Mouse (Mus musculus): ENCODE data around the gene Fgfr2. TPM values are rescaled to one million over a fixed set of nuclear protein-coding genes. Genes with fewer than 3 reads are reported as not detected.

Gene Fgfr2
- polyA plus RNA-seq, 1 experiment from 2014 or later: 121 TPM

DNA sequence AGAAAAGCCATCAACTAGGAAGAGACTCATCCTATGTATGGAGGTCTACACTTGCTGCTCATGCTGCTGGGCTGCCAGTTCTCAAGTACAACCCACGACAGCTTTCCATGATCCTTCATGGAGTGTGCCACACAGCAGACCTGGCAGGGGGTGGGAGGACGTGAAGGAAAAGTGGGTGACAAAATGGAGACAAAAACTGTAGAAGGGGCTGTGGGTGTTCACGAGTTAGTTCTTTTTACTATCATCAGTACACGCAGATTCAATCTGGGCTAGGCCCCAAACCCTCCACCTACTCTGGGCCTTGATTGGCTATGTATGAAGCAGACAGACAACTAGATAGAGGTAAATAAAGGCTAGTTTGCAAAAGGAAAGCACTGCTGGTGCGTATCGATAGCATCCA lies 359.8 kb downstream of the Fgfr2 start:
- Histone ChIP-seq H3K4me3 (no peak overlapping the region), H3K4me2 (replicated peaks) (no peak overlapping the region), H3K9ac (no peak overlapping the region), H3K27ac (no peak overlapping the region), H3K4me1 (peaks cover 18% of the 10 kb centered on the region), H3K9me3 (no peaks in the 10 kb centered on the region), H3K27me3 (no peaks in the 10 kb centered on the region), H3K36me3 (peaks cover 23% of the 10 kb centered on the region)
- WGBS: 93% methylated on average over 6 of the region's 6 CpGs
- no peak for ATAC-seq (ENCODE audit: insufficient number of reproducible peaks, insufficient read depth, low FRiP score, low TSS enrichment)

DNA sequence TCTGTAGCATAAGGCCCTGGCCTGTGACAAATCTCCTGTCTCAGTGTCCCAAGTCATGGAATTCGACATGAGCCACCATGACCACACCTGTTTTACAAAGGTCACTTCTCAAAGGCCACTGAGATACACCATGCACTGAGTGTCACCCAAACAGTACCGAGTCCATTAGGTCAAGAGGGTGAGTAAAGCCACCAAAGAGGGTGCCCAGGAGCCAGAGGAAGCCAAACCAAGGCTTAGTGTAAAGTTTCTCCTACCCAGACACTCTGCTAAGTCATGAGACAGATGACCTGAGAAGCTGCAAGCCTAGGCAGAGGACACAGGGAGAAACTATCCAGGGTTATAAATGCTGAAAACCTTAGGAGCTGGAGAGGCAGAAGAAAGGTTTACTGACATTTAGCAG lies 361.7 kb downstream of the Fgfr2 start:
- Histone ChIP-seq H3K4me3 (no peak overlapping the region), H3K27me3 (no peaks in the 10 kb centered on the region), H3K27ac (no peak overlapping the region), H3K36me3 (peaks cover 31% of the 10 kb centered on the region), H3K9me3 (no peaks in the 10 kb centered on the region), H3K9ac (no peak overlapping the region), H3K4me2 (replicated peaks) (no peak overlapping the region), H3K4me1 (peaks cover 3% of the 10 kb centered on the region)
- ATAC-seq (ENCODE audit: insufficient number of reproducible peaks, insufficient read depth, low FRiP score, low TSS enrichment): no peak
- WGBS: 92% methylated on average over 2 of the region's 2 CpGs

DNA sequence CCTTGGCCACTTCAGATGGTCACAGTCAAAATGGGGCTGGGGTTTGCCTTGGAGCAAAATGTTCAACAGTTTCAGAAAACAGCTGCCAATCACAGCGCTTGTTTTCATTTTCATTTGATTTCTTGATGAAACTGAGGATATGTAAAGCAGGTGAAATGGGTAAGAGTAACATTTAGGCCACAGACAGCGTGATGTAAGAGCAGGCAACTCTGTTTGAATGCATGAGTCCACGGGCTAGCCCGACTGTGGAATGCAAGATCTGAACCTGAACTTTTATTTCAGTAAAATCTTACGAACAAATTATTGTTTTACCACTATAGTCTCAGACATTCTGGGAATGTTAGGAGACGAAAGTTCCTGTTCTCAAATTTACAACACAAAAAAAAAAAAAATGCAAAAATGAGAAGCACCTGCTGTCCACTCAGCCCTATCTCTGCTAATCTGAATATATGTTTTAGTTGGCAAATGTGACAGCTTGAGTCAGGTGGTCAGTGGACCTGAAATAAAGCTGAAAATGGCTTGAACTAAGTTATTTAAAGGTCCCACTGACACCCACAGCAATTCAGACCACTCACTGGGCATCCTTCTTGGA lies 362.5 kb downstream of the Fgfr2 start:
- no peak for ATAC-seq (ENCODE audit: insufficient number of reproducible peaks, insufficient read depth, low FRiP score, low TSS enrichment)
- 91% methylated on average over 6 of the region's 6 CpGs for WGBS
- H3K27ac ChIP-seq: no peak overlapping the region
- no peaks in the 10 kb centered on the region for H3K9me3 ChIP-seq
- H3K4me3 ChIP-seq: no peak overlapping the region
- H3K36me3 ChIP-seq: peaks cover 31% of the 10 kb centered on the region
- H3K4me1 ChIP-seq: no peaks in the 10 kb centered on the region
- no peak overlapping the region for H3K4me2 ChIP-seq (replicated peaks)
- H3K9ac ChIP-seq: no peak overlapping the region
- no peaks in the 10 kb centered on the region for H3K27me3 ChIP-seq

DNA sequence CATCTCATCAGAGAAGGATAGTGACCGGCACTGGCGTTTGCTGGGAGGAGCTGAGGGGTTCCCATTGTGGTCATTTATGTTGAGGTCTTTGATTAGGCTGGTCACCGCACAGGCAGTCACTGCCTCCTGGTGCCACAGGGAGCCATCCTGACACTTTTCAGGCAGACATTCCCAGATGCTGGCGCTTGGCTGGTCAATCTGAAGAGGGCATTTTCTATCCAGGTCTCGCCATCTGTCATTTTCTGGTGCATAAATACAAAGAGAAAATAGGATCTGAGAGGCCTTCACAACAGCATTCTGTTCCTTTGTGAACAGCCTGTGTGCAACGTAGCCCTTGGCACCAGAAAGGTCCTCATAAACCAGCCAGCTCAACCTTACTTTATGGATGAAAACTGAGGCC lies 363.2 kb downstream of the Fgfr2 start:
- Histone ChIP-seq H3K9me3 (no peaks in the 10 kb centered on the region), H3K27ac (no peak overlapping the region), H3K4me3 (no peak overlapping the region), H3K4me2 (replicated peaks) (no peak overlapping the region), H3K9ac (no peak overlapping the region), H3K36me3 (peaks cover 31% of the 10 kb centered on the region), H3K4me1 (peaks cover 5% of the 10 kb centered on the region), H3K27me3 (no peaks in the 10 kb centered on the region)
- 90% methylated on average over 6 of the region's 6 CpGs for WGBS
- ATAC-seq (ENCODE audit: insufficient number of reproducible peaks, insufficient read depth, low FRiP score, low TSS enrichment): no peak

DNA sequence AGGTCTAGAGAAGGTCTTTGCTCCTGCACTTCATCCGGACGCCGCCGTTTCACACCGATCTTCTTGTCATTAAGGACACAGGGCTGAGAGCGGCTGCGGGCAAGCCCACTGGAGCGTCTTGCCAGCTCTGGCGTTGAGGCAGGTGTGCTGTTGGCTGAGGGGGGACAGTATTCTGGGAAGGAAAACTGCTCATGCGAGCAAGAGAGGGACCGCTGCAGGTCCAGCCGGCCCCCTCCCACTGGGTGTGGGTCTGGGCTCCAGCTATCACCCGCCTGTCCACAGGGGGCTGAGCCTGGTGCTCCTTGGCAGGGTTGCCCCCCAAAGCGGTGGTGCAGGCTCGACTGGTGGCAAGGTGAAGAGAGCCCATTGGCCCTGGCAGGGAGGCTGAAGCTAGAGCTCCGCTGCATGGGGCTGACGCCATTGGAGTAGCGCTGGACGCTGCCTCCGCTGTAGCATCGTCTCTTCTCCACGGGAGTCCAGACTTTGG lies 363.7 kb downstream of the Fgfr2 start:
- WGBS: 93% methylated on average over 22 of the region's 22 CpGs
- Histone ChIP-seq H3K27me3 (no peaks in the 10 kb centered on the region), H3K9me3 (no peaks in the 10 kb centered on the region), H3K4me1 (peaks cover 9% of the 10 kb centered on the region), H3K4me2 (replicated peaks) (no peak overlapping the region), H3K9ac (no peak overlapping the region), H3K4me3 (no peak overlapping the region), H3K27ac (no peak overlapping the region), H3K36me3 (peaks cover 31% of the 10 kb centered on the region)
- no peak for ATAC-seq (ENCODE audit: insufficient number of reproducible peaks, insufficient read depth, low FRiP score, low TSS enrichment)

DNA sequence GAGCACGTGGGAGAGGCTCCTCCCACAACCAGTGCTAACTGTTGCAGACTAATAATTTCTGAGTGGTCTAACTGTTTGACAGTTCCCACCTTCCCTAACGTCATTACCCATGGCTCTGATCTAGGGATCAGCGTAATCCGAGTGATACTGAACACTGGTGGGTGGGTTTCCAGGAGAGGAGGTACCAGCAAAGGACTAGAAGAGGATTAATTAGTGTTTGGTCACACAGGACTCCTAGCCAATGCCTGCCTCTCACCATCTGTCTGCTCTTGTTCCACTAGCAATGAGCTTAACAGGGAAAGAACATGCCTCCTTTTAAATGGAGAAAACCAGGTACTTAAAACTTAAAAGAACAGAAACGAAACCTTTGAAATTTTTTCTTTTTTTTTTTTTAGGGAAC lies 364.3 kb downstream of the Fgfr2 start:
- WGBS: 83% methylated on average over 5 of the region's 5 CpGs
- no peak for ATAC-seq (ENCODE audit: insufficient number of reproducible peaks, insufficient read depth, low FRiP score, low TSS enrichment)
- H3K27me3 ChIP-seq: no peaks in the 10 kb centered on the region
- no peak overlapping the region for H3K27ac ChIP-seq
- peaks cover 15% of the 10 kb centered on the region for H3K4me1 ChIP-seq
- H3K9ac ChIP-seq: no peak overlapping the region
- no peak overlapping the region for H3K4me3 ChIP-seq
- peaks cover 31% of the 10 kb centered on the region for H3K36me3 ChIP-seq
- H3K9me3 ChIP-seq: no peaks in the 10 kb centered on the region
- no peak overlapping the region for H3K4me2 ChIP-seq (replicated peaks)

DNA sequence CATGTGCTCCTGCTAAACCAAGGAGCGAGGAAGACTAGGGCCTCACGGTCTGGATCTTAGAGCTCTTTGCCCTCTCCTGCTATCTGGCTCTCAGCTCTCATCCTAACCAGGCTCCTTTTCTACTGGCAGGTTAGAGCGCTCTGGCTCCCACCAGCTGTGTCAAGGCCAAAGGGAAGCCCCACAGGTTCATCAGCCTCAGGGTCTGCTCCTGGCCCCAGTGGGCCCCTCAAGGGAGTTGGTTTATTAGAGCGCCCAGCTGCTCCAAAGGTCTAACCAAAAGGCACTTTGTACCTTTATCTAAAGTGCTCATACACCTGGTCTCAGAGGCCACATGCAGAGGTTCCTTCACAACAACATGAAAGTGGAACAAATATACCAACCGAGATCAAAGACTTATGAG lies 366.8 kb downstream of the Fgfr2 start:
- 92% methylated on average over 5 of the region's 5 CpGs for WGBS
- no peak for ATAC-seq (ENCODE audit: insufficient number of reproducible peaks, insufficient read depth, low FRiP score, low TSS enrichment)
- Histone ChIP-seq H3K36me3 (peaks cover 23% of the 10 kb centered on the region), H3K4me1 (peaks cover 26% of the 10 kb centered on the region), H3K27me3 (no peaks in the 10 kb centered on the region), H3K4me2 (replicated peaks) (no peak overlapping the region), H3K27ac (no peak overlapping the region), H3K4me3 (no peak overlapping the region), H3K9me3 (no peaks in the 10 kb centered on the region), H3K9ac (no peak overlapping the region)

DNA sequence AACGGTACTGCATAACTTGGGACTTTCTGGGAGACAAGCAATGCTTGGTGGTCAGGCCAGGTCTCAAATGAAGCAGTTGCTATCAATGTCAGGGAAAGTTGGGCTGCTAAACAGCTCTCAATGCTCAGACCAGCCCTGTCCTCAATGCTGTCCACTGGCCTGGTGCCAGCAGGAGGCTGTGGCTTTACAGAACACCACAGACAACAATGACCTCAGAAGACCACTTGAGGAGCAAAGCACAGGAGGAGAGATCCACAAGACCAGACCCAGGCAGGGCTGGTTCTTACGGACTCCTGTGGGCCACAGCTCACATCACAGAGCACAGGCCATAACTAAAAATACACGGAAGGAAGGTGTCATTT lies 368.8 kb downstream of the Fgfr2 start:
- H3K27ac ChIP-seq: peak overlapping the region; percentile 87
- no peak for ATAC-seq (ENCODE audit: insufficient number of reproducible peaks, insufficient read depth, low FRiP score, low TSS enrichment)
- no peak overlapping the region for H3K4me2 ChIP-seq (replicated peaks)
- no peak overlapping the region for H3K9ac ChIP-seq
- 54% methylated on average over 3 of the region's 3 CpGs for WGBS
- H3K4me1 ChIP-seq: peaks cover 26% of the 10 kb centered on the region
- no peaks in the 10 kb centered on the region for H3K27me3 ChIP-seq
- H3K4me3 ChIP-seq: no peak overlapping the region
- H3K36me3 ChIP-seq: peaks cover 25% of the 10 kb centered on the region
- no peaks in the 10 kb centered on the region for H3K9me3 ChIP-seq

DNA sequence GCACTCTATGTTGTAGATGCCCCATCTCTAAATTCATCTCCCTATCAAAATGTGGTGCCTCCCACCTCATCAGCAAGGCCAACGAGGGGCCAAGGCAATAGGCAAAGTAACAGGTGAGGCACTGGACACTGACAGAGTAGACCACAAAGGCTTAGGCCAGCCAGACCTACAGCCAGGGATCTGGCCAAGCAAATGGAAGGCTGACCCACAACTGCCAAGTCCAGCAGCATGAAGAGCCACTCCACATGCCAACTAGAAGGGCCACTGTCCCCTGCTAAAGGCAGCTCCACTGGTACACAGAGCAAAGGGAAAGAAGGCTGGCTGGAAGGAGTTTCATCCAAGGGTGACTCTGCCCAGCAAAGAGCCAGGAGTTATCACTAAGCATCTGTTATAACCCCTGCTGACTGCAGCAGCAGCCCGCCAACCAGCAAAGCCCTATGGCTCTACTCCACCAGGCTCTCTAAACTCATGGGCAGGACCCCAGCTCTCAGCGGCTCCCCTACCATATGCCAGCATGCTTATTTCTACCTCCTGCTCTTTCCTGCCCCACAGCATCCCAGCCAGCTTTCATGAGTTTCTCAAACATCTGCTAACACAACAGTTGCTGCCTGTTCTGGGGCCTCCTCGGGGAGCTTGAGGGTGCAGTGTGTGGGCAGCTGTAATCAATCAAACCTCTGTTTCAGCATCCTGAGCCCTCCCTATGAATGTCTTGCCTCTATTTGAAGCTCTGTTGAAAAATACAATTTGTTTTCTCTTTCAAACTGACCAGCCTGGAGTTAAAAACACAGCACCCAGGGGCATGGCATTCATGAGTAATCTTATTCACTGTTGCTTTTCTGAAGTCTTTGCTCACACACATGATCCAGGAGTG lies 369.4 kb downstream of the Fgfr2 start:
- peak; percentile 61; the same call in 1 of the 2 replicates for ATAC-seq (ENCODE audit: insufficient number of reproducible peaks, insufficient read depth, low FRiP score, low TSS enrichment)
- no peaks in the 10 kb centered on the region for H3K9me3 ChIP-seq
- H3K4me2 ChIP-seq (replicated peaks): no peak overlapping the region
- no peaks in the 10 kb centered on the region for H3K27me3 ChIP-seq
- peaks cover 20% of the 10 kb centered on the region for H3K36me3 ChIP-seq
- peak overlapping the region; percentile 87 for H3K27ac ChIP-seq
- H3K9ac ChIP-seq: no peak overlapping the region
- peaks cover 26% of the 10 kb centered on the region for H3K4me1 ChIP-seq
- WGBS: 37% methylated on average over 4 of the region's 4 CpGs
- H3K4me3 ChIP-seq: no peak overlapping the region

DNA sequence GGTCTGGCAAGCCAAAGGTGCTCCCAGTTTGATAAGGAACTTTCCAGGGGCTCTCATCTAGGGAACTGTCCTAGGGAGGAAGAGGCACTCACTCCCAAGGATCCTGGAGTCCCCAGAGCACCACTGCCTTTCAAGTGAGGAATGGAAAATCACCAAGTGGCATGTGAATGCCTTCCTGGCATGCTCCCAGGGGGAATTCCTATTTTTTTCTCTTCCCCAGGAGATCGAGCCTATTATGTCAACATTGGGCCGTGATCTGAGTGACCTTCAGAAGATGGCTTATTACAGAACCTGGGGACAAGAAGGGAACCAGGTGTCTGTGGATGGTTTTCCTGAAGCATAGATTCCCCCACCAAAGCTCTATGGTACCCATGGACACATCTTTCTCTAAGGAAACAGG lies 371.4 kb downstream of the Fgfr2 start:
- Histone ChIP-seq H3K4me1 (peaks cover 26% of the 10 kb centered on the region), H3K9ac (no peak overlapping the region), H3K27me3 (no peaks in the 10 kb centered on the region), H3K36me3 (peaks cover 8% of the 10 kb centered on the region), H3K4me2 (replicated peaks) (no peak overlapping the region), H3K9me3 (no peaks in the 10 kb centered on the region), H3K4me3 (no peak overlapping the region), H3K27ac (no peak overlapping the region)
- 74% methylated on average over 2 of the region's 2 CpGs for WGBS
- ATAC-seq (ENCODE audit: insufficient number of reproducible peaks, insufficient read depth, low FRiP score, low TSS enrichment): no peak

DNA sequence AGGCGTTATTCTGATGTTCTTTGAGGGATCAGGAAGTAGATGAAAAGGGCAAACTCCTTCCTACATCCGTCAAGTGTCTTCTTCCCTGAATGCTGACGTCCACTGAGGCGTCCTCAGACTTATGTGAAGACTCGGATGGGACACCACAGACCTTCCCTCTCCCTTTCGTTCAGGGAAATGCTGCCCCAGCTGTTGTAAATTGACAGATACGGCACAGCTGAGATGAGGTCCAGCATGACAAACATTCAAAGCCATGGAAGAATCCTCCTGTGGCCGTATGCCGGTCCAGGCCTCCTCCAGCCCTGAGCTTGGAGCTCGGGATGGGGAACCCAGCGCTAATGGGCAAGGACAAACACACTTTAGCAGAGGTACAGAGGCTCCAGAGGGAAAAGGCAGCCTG lies 373.6 kb downstream of the Fgfr2 start:
- H3K4me1 ChIP-seq: peaks cover 18% of the 10 kb centered on the region
- 89% methylated on average over 11 of the region's 11 CpGs for WGBS
- no peak overlapping the region for H3K4me2 ChIP-seq (replicated peaks)
- ATAC-seq (ENCODE audit: insufficient number of reproducible peaks, insufficient read depth, low FRiP score, low TSS enrichment): no peak
- peaks cover 8% of the 10 kb centered on the region for H3K36me3 ChIP-seq
- no peak overlapping the region for H3K27ac ChIP-seq
- H3K27me3 ChIP-seq: no peaks in the 10 kb centered on the region
- no peaks in the 10 kb centered on the region for H3K9me3 ChIP-seq
- H3K4me3 ChIP-seq: no peak overlapping the region
- H3K9ac ChIP-seq: no peak overlapping the region

DNA sequence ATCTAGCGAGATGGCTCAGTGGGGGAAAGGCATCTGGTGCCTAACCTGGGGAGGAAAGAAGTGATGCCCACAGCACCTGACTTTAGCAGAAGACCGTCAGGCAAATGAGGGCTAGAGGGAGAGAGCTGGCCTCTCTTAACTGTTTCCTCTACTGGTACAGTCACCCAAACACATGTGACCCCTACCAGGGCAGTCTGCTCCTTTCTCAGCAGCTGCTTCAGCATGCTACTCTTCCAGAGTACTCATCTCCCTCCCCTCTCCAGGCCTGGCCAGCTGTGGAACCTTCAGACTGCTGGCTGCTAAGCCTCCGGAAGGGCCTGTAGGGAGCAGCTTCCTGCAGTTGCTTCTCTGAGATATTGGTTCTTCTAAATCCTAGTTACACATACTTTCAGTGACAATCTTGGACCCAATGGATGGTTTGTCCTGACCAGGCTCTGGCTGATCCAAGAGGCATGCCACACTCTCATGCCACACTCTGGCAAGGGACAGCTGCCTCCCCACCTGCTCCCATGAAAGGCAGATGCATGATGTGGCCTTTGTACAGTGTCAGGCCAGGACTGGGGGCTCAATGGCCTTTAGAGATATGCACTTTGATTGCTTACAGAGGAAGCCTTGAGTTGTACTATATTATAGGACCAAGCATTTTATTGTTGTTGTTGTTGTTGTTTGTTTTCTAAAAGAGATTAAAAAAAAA lies 374.9 kb downstream of the Fgfr2 start:
- WGBS: 78% methylated on average over 3 of the region's 3 CpGs
- Histone ChIP-seq H3K9me3 (no peaks in the 10 kb centered on the region), H3K27ac (no peak overlapping the region), H3K27me3 (no peaks in the 10 kb centered on the region), H3K4me2 (replicated peaks) (no peak overlapping the region), H3K4me1 (peaks cover 5% of the 10 kb centered on the region), H3K4me3 (no peak overlapping the region), H3K9ac (no peak overlapping the region), H3K36me3 (peaks cover 8% of the 10 kb centered on the region)
- ATAC-seq (ENCODE audit: insufficient number of reproducible peaks, insufficient read depth, low FRiP score, low TSS enrichment): no peak

All from embryonic facial prominence, embryonic 12.5 days (tissue).